Mouse (Mus musculus): Measurements from ENCODE around the gene Aox1. TPM values are rescaled to one million over a fixed set of nuclear protein-coding genes. Genes with fewer than 3 reads are reported as not detected.
A peak's percentile ranks its signal among the peaks of the same experiment; 100 is the strongest.

The Aox1 gene
- total RNA-seq, 4 experiments from 2014 or later: 30.9 to 62.1 (median 45.8) TPM

GRCm38 (mm10) chr1:58065606-58066005 is 35.9 kb downstream of the Aox1 start:
- DNase-seq: no peak

- DNase-seq: no peak
These were observed 39.5 kb downstream of the Aox1 start for GRCm38 (mm10) chr1:58069181-58069580.

GRCm38 (mm10) chr1:58070091-58070490 is 40.4 kb downstream of the Aox1 start:
- no peak for DNase-seq

- DNase-seq: peak; percentile 21
These were observed 41.3 kb downstream of the Aox1 start for GRCm38 (mm10) chr1:58071006-58071405.

GRCm38 (mm10) chr1:58071509-58071908 is 41.8 kb downstream of the Aox1 start:
- DNase-seq: no peak

GRCm38 (mm10) chr1:58072416-58072815 is 42.7 kb downstream of the Aox1 start:
- DNase-seq: no peak

- no peak for DNase-seq
These were observed 43.4 kb downstream of the Aox1 start for GRCm38 (mm10) chr1:58072991-58073730.

GRCm38 (mm10) chr1:58074266-58074665 is 44.5 kb downstream of the Aox1 start:
- no peak for DNase-seq

GRCm38 (mm10) chr1:58077882-58078281 is 48.2 kb downstream of the Aox1 start:
- DNase-seq: no peak

GRCm38 (mm10) chr1:58078390-58078789 is 48.7 kb downstream of the Aox1 start:
- no peak for DNase-seq

- no peak for DNase-seq
These were observed 50.0 kb downstream of the Aox1 start for GRCm38 (mm10) chr1:58079689-58080088.

- no peak for DNase-seq
These were observed 50.7 kb downstream of the Aox1 start for GRCm38 (mm10) chr1:58080446-58080845.

GRCm38 (mm10) chr1:58081356-58081755 is 51.6 kb downstream of the Aox1 start:
- DNase-seq: no peak

- peak; percentile 21 for DNase-seq
These were observed 59.6 kb downstream of the Aox1 start for GRCm38 (mm10) chr1:58089316-58089715.

GRCm38 (mm10) chr1:58090191-58090590 is 60.5 kb downstream of the Aox1 start:
- no peak for DNase-seq

- DNase-seq: no peak
These were observed 61.5 kb downstream of the Aox1 start for GRCm38 (mm10) chr1:58091213-58091612.

- DNase-seq: no peak
These were observed 62.3 kb downstream of the Aox1 start for GRCm38 (mm10) chr1:58091992-58092560.

GRCm38 (mm10) chr1:58097338-58097737 is 67.6 kb downstream of the Aox1 start:
- no peak for DNase-seq

- DNase-seq: no peak
These were observed 69.4 kb downstream of the Aox1 start for GRCm38 (mm10) chr1:58099119-58099518.

- DNase-seq: peak; percentile 24
These were observed 71.9 kb downstream of the Aox1 start for GRCm38 (mm10) chr1:58101531-58102146.

- DNase-seq: no peak
These were observed 72.8 kb downstream of the Aox1 start for GRCm38 (mm10) chr1:58102494-58102893.

- DNase-seq: no peak
These were observed 76.0 kb downstream of the Aox1 start for GRCm38 (mm10) chr1:58105685-58106084.

- peak; percentile 37 for DNase-seq
These were observed 77.3 kb downstream of the Aox1 start for GRCm38 (mm10) chr1:58107066-58107465.

- DNase-seq: no peak
These were observed 80.5 kb downstream of the Aox1 start for GRCm38 (mm10) chr1:58110241-58110640.
